Mouse (Mus musculus): Measurements from ENCODE around the gene Adarb1.

DNA sequence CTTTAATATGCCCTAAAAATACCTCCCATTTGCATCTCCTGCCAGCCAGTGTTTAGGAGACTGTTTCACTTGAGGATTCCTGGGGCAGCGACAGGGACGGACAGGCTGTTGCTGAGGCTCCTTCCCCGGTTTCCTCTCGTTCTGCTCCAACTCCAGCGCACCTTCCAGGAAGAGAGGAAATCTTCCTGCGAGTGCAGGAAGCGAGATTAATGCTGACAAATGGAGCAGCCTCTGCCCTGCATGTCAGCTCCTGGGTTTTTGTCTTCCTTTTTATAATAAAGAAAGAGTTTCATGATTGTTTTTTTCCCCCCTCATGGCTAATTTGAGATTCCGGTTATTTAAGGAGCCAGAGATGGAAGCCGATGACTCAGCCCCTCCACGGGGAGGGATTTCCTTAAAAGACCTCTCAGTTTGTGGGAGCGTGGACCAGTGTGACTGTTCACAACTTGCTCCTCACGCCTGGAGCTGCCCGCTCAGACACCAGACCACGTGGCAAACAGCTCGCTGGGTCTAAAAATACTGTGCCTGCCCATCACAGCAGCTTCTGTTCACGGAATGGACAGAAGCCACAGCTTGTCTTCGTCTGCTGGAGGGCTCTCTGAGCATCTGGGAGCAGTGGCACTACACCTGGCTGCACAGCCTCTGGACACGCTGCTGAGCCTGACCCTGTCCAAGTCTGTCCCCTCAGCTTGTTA, 16.5 kb upstream of the Adarb1 start:
- TF ChIP-seq CTCF (IDR thresholded peaks at IDR 0.05) = no peak
- no peak for TF ChIP-seq EP300 (IDR thresholded peaks at IDR 0.05)

All from lung, postnatal 0 days (tissue).